Mouse (Mus musculus) cerebellum, adult 2 months (tissue): Measurements from ENCODE around the gene Col6a6.

Source experiments
- CTCF ChIP-seq: fragments of 200-500 bp; IDR thresholded peaks from 2 replicates; pipeline ENCODE4 v1.5.1; 2011; ENCODE audit warnings: low read depth, mild to moderate bottlenecking, control low read depth, low read length, moderate library complexity, borderline replicate concordance; ENCODE audit not compliant: insufficient read depth
- POLR2A ChIP-seq: fragments of 200-500 bp; IDR thresholded peaks from 2 replicates; pipeline ENCODE4 v1.6.1; 2011; ENCODE audit warnings: low read length, control low read depth, borderline replicate concordance; ENCODE audit not compliant: insufficient read depth

- TF ChIP-seq CTCF (no peak), POLR2A (no peak)
Observed at GRCm38 (mm10) chr9:105754256-105754655, 73.7 kb downstream of the Col6a6 start.
